19 mouse cellular contexts compared by ENCODE assay signal in the genomic region with DNA sequence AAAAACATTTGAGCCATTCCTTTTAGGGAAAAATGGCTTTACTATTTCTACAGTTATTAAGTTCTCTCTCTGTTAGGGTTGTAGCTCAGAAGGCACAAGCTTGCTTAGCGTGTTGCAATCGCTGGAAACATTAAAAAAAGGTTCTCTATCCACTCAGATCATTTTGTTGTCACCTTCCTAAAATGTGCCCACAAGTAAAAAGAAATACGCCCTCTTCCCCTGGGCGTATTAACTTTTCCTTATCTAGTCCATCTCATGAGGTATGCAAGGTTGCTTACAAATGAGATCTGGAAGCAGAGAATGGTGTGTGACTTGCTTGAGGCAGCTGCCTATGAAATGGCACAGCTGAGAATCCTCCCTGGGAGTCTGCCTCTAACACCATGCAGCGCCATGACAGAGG. TPM values are rescaled to one million over a fixed set of nuclear protein-coding genes. Genes with fewer than 3 reads are reported as not detected.
DNase-seq lines count a peak whose midpoint lies in the region; ATAC-seq and TF ChIP-seq lines count a peak whose summit lies in the region.
"Had no signal": no experiment of that assay in that cellular context is flagged by ENCODE, and none has a peak within 500 bp of the region (broad histone marks: within the 10 kb centered on the region; RNA-seq: fewer than 3 reads in every experiment).

No protein-coding gene starts in this region.

- TF ChIP-seq CTCF in lung, embryonic 14.5 days (IDR thresholded peaks at IDR 0.05; ENCODE audit: low read depth): no peak
- TF ChIP-seq CTCF in lung, adult 2 months (IDR thresholded peaks at IDR 0.05; ENCODE audit: insufficient read depth, low read length): no peak
- no peak for TF ChIP-seq CTCF in liver, embryonic 14.5 days (IDR thresholded peaks at IDR 0.05; ENCODE audit: low read depth)

- intact Hi-C loops in gastrocnemius, postnatal 14 days (cut with DNase I; ENCODE audit: low total_unique reads): no loop called here

- ATAC-seq in lung, embryonic 14.5 days (ENCODE audit: insufficient read depth): 0 out of 2 replicates have a peak, but pooled peaks have one; percentile 25
- ATAC-seq in liver, embryonic 14.5 days (ENCODE audit: insufficient read depth): peak; percentile 21; the same call in 1 of the 2 replicates
- no peak for ATAC-seq in neural tube, embryonic 15.5 days (ENCODE audit: low FRiP score)
- ATAC-seq: forebrain, embryonic 16.5 days; inflammation-experienced regulatory T-cells, adult 6 months; midbrain, embryonic 15.5 days had no signal

- 79% methylated on average over 5 of the region's 5 CpGs for WGBS in lung, embryonic 14.5 days
- 72% methylated on average over 5 of the region's 5 CpGs for WGBS in lung, adult 2 months
- 43% methylated on average over 5 of the region's 5 CpGs for WGBS in liver, embryonic 14.5 days (ENCODE audit: insufficient replicate concordance)
- 97% methylated on average over 5 of the region's 5 CpGs for WGBS in neural tube, embryonic 15.5 days

- TF ChIP-seq POLR2A in lung, adult 2 months (IDR thresholded peaks at IDR 0.05; ENCODE audit: borderline replicate concordance, extremely low read depth, low read depth, low read length): no peak

- no peak overlapping the region for H3K27ac ChIP-seq in lung, embryonic 14.5 days (ENCODE audit: low read depth)
- H3K27ac ChIP-seq in liver, embryonic 14.5 days: peak overlapping the region; percentile 96
- no peak overlapping the region for H3K27ac ChIP-seq in neural tube, embryonic 15.5 days (replicated peaks)
- H3K27ac ChIP-seq: hindbrain, embryonic 10.5 days; midbrain, embryonic 15.5 days had no signal

- 0 out of 2 replicates have a peak, but pooled peaks cover 5% of the 10 kb centered on the region for H3K4me1 ChIP-seq in lung, embryonic 14.5 days (ENCODE audit: insufficient read depth)
- peaks cover 9% of the 10 kb centered on the region for H3K4me1 ChIP-seq in lung, adult 2 months (ENCODE audit: control insufficient read depth, insufficient read depth, low read length)
- peaks cover 65 to 79% of the 10 kb centered on the region in 2 experiments for H3K4me1 ChIP-seq in liver, embryonic 14.5 days (replicated peaks; ENCODE audit: control insufficient read depth in 2 of 2, insufficient read depth in 2 of 2, low read length in 1 of 2)
- no peaks in the 10 kb centered on the region for H3K4me1 ChIP-seq in neural tube, embryonic 15.5 days
- H3K4me1 ChIP-seq: hindbrain, embryonic 10.5 days; midbrain, embryonic 15.5 days had no signal

- peak; percentile 11 for DNase-seq in lung, embryonic 14.5 days
- DNase-seq in lung, adult 2 months: no peak
- peak; percentile 16 for DNase-seq in thymus, postnatal 0 days (ENCODE audit: low spot score)
- no peak for DNase-seq in thymus, adult 18-20 months
- peak in 2 of 3 experiments; percentile 54 to 65 for DNase-seq in liver, embryonic 14.5 days (ENCODE audit: low read depth in 3 of 3, low spot score in 3 of 3)
- DNase-seq in cerebellum, postnatal 10 days: no peak
- no peak for DNase-seq in gastrocnemius, postnatal 14 days
- DNase-seq: adrenal gland, postnatal 25 days; B cell, adult 2 months; cerebellum, adult 9-11 months; kidney, adult 8-10 months; kidney, postnatal 36 days; layer of hippocampus, adult 9-11 months; spleen, adult 18-20 months had no signal

- no peaks in the 10 kb centered on the region for H3K27me3 ChIP-seq in lung, embryonic 14.5 days (ENCODE audit: insufficient read depth, low read length)
- H3K27me3 ChIP-seq in liver, embryonic 14.5 days (ENCODE audit: control insufficient read depth, insufficient read depth, low read length): no peaks in the 10 kb centered on the region
- no peaks in the 10 kb centered on the region for H3K27me3 ChIP-seq in neural tube, embryonic 15.5 days (replicated peaks)
- H3K27me3 ChIP-seq: midbrain, embryonic 15.5 days had no signal

- no peak overlapping the region for H3K9ac ChIP-seq in lung, embryonic 14.5 days
- peak overlapping the region; percentile 75 for H3K9ac ChIP-seq in liver, embryonic 14.5 days (replicated peaks)
- no peak overlapping the region for H3K9ac ChIP-seq in neural tube, embryonic 15.5 days (replicated peaks)
- H3K9ac ChIP-seq: midbrain, embryonic 15.5 days had no signal

- peaks cover 21% of the 10 kb centered on the region for H3K36me3 ChIP-seq in lung, embryonic 14.5 days (ENCODE audit: insufficient read depth)
- H3K36me3 ChIP-seq in liver, embryonic 14.5 days (replicated peaks; ENCODE audit: control insufficient read depth, insufficient read depth, low read depth): peaks cover 34% of the 10 kb centered on the region
- peaks cover 18% of the 10 kb centered on the region for H3K36me3 ChIP-seq in neural tube, embryonic 15.5 days
- H3K36me3 ChIP-seq: midbrain, embryonic 15.5 days had no signal

- H3K9me3 ChIP-seq in lung, embryonic 14.5 days (ENCODE audit: low read depth, low read length): no peaks in the 10 kb centered on the region
- H3K9me3 ChIP-seq in liver, embryonic 14.5 days (ENCODE audit: control insufficient read depth, low read length): no peaks in the 10 kb centered on the region
- H3K9me3 ChIP-seq in neural tube, embryonic 15.5 days (replicated peaks): no peaks in the 10 kb centered on the region
- H3K9me3 ChIP-seq: hindbrain, embryonic 10.5 days; midbrain, embryonic 15.5 days had no signal

- no peak for TF ChIP-seq EP300 in liver, embryonic 14.5 days (IDR thresholded peaks at IDR 0.05; ENCODE audit: low read depth)

- H3K4me3 ChIP-seq in lung, embryonic 14.5 days (ENCODE audit: low read depth, low read length): no peak overlapping the region
- no peak overlapping the region for H3K4me3 ChIP-seq in lung, adult 2 months (replicated peaks; ENCODE audit: extremely low read depth, low read depth, low read length)
- H3K4me3 ChIP-seq in liver, embryonic 14.5 days (ENCODE audit: insufficient read depth in 1 of 2, low read depth in 2 of 2, low read length in 2 of 2): no peak overlapping the region
- no peak overlapping the region for H3K4me3 ChIP-seq in neural tube, embryonic 15.5 days (replicated peaks)
- H3K4me3 ChIP-seq: hindbrain, embryonic 10.5 days; midbrain, embryonic 15.5 days had no signal

- no peak overlapping the region for H3K4me2 ChIP-seq in lung, embryonic 14.5 days
- peak overlapping the region; percentile 72 for H3K4me2 ChIP-seq in liver, embryonic 14.5 days (ENCODE audit: low read depth)
- H3K4me2 ChIP-seq in neural tube, embryonic 15.5 days: no peak overlapping the region
- H3K4me2 ChIP-seq: midbrain, embryonic 15.5 days had no signal

RNA-seq across cellular contexts. Expression of gene Tbc1d2b, which starts 33.8 kb away (rescaled TPM):
- polyA plus RNA-seq in lung, embryonic 14.5 days (2014; fragmentation: Nextera tagmentation; extraction: Ambion mirVana): 29.9 and 30.7 TPM in 2 replicates
- polyA plus RNA-seq in lung, adult 2 months (2012; rRNA removed): 40.7 and 46.4 TPM in 2 replicates
- polyA plus RNA-seq in thymus, postnatal 0 days (2015; fragmentation: Nextera tagmentation; extraction: Ambion mirVana): 9.7 and 10.4 TPM in 2 replicates
- polyA plus RNA-seq in liver, embryonic 14.5 days (2012; rRNA removed): 9.8 and 10.1 TPM in 2 replicates
- polyA plus RNA-seq in liver, embryonic 14.5 days (2014; fragmentation: Nextera tagmentation; extraction: Ambion mirVana): 6.5 and 9.5 TPM in 2 replicates
- total RNA-seq in gastrocnemius, postnatal 14 days (2021): 10 to 100 TPM; 11.3 to 13.4 TPM
- 6.1 and 7.6 TPM in 2 replicates for polyA plus RNA-seq in neural tube, embryonic 15.5 days (2015; fragmentation: Nextera tagmentation; extraction: Ambion mirVana)

Comparison
In these comparisons a context has a peak if more than half of its experiments do, and no peak if none do; other contexts are left out.
1. DNase-seq: peak in lung, embryonic 14.5 days (single experiment), thymus, postnatal 0 days (single experiment) and liver, embryonic 14.5 days (2 of 3); none in lung, adult 2 months (single experiment), thymus, adult 18-20 months (0 of 2), cerebellum, postnatal 10 days (0 of 2) and gastrocnemius, postnatal 14 days (single experiment).